9 mouse cellular contexts compared by ENCODE assay signal in genomic region chr9:98297937-98298595, GRCm38 (mm10). TPM values are rescaled to one million over a fixed set of nuclear protein-coding genes. Genes with fewer than 3 reads are reported as not detected.
DNase-seq lines count a peak whose midpoint lies in the region; ATAC-seq and TF ChIP-seq lines count a peak whose summit lies in the region.
"Had no signal": no experiment of that assay in that cellular context is flagged by ENCODE, and none has a peak within 500 bp of the region (broad histone marks: within the 10 kb centered on the region; RNA-seq: fewer than 3 reads in every experiment).

No protein-coding gene starts in this region.

- H3K27me3 ChIP-seq in heart, embryonic 12.5 days (replicated peaks) = 0 out of 2 replicates have a peak, but pooled peaks cover 3% of the 10 kb centered on the region
- H3K27me3 ChIP-seq in heart, adult 2 months (ENCODE audit: control insufficient read depth, insufficient read depth, low read length) = no peaks in the 10 kb centered on the region

- H3K4me1 ChIP-seq in heart, embryonic 12.5 days (replicated peaks) = peaks cover 11% of the 10 kb centered on the region
- H3K4me1 ChIP-seq in heart, adult 2 months (ENCODE audit: control insufficient read depth, insufficient read depth, low read length) = peaks cover 5% of the 10 kb centered on the region

- intact Hi-C loops in heart, adult 2 months (cut with DNase I) = loop anchor here (2.0 kb wide), 1 partner anchor 265 kb away; the partner anchor contains the start of gene Copb2

- peak overlapping the region; percentile 77 for H3K4me2 ChIP-seq in heart, embryonic 12.5 days

- H3K36me3 ChIP-seq in heart, embryonic 12.5 days = no peaks in the 10 kb centered on the region
- no peaks in the 10 kb centered on the region for H3K36me3 ChIP-seq in heart, adult 2 months (ENCODE audit: control insufficient read depth, insufficient read depth, low read length)

- 65% methylated on average over 6 of the region's 6 CpGs for WGBS in heart, embryonic 12.5 days
- WGBS in heart, adult 2 months = 76% methylated on average over 6 of the region's 6 CpGs

- H3K9ac ChIP-seq in heart, embryonic 12.5 days = no peak overlapping the region
- no peak overlapping the region for H3K9ac ChIP-seq in heart, adult 2 months (ENCODE audit: low read depth, low read length)

- no peak overlapping the region for H3K4me3 ChIP-seq in heart, embryonic 12.5 days
- H3K4me3 ChIP-seq in heart, adult 2 months = no peak overlapping the region

- ATAC-seq in heart, embryonic 12.5 days (ENCODE audit: insufficient number of reproducible peaks, low FRiP score) = no peak

- TF ChIP-seq CTCF in heart, adult 2 months (IDR thresholded peaks at IDR 0.05) = no peak

- H3K27ac ChIP-seq in heart, embryonic 12.5 days (ENCODE audit: poor library complexity, severe bottlenecking) = no peak overlapping the region
- no peak overlapping the region for H3K27ac ChIP-seq in heart, adult 2 months

- no peaks in the 10 kb centered on the region for H3K9me3 ChIP-seq in heart, embryonic 12.5 days (replicated peaks)

- no peak for TF ChIP-seq POLR2A in heart, adult 2 months (IDR thresholded peaks at IDR 0.05; ENCODE audit: insufficient read depth, low read depth, low read length)

- no peaks in the 10 kb centered on the region for H3K79me2 ChIP-seq in heart, adult 2 months (replicated peaks; ENCODE audit: control insufficient read depth, insufficient read depth, low read length)

- no peak for DNase-seq in heart, adult 2 months
- peak; percentile 10 for DNase-seq in thymus, postnatal 14 days
- DNase-seq in thymus, adult 18-20 months = no peak
- DNase-seq in liver = peak; percentile 56
- no peak for DNase-seq in left cerebral cortex, adult 18-20 months (ENCODE audit: low spot score in 2 of 2)
- DNase-seq in layer of hippocampus, postnatal 36 days = no peak
- no peak for DNase-seq in retina, embryonic 14.5 days (ENCODE audit: low spot score)
- DNase-seq: cerebellum, postnatal 14 days had no signal

- TF ChIP-seq EP300 in heart, adult 2 months (IDR thresholded peaks at IDR 0.05; ENCODE audit: insufficient read depth, low read depth, low read length) = no peak

RNA-seq across cellular contexts. Expression of gene Nmnat3, which starts 10.8 kb away (rescaled TPM):
- polyA plus RNA-seq in heart, embryonic 12.5 days (2016; fragmentation: Nextera tagmentation; extraction: Ambion mirVana) = 9.4 and 10.0 TPM in 2 replicates
- 10 to 100 TPM; 16.0 to 17.5 TPM for total RNA-seq in heart, adult 2 months (2021)
- polyA plus RNA-seq in heart, adult 2 months (2012; rRNA removed) = 19.3 and 22.3 TPM in 2 replicates
- total RNA-seq in left cerebral cortex, adult 18-20 months (2021) = 1 to 10 TPM; 1.7 to 2.3 TPM
- total RNA-seq in layer of hippocampus, postnatal 36 days (2021) = 1 to 10 TPM; 1.1 to 1.6 TPM

Comparison
In these comparisons a context has a peak if more than half of its experiments do, and no peak if none do; other contexts are left out.
1. DNase-seq: peak in thymus, postnatal 14 days (single experiment) and liver (single experiment); none in heart, adult 2 months (0 of 2), thymus, adult 18-20 months (0 of 2), left cerebral cortex, adult 18-20 months (0 of 2), layer of hippocampus, postnatal 36 days (0 of 2) and retina, embryonic 14.5 days (single experiment).
2. RNA of gene Nmnat3, which starts 10.8 kb away (total RNA-seq): 16.0 to 17.5 TPM in heart, adult 2 months; 1.7 to 2.3 TPM in left cerebral cortex, adult 18-20 months and 1.1 to 1.6 TPM in layer of hippocampus, postnatal 36 days; every median in the first group is over 4 times any median in the second.